Mouse (Mus musculus): ENCODE data around the gene Npy2r. TPM values are rescaled to one million over a fixed set of nuclear protein-coding genes. Genes with fewer than 3 reads are reported as not detected.

The Npy2r gene
- 0.29 and 0.61 TPM in 2 replicates for polyA plus RNA-seq (2015; fragmentation: Nextera tagmentation; extraction: Ambion mirVana)

- Histone ChIP-seq H3K36me3 (no peaks in the 10 kb centered on the region), H3K9ac (peak within 1 kb of the TSS; percentile 42), H3K4me1 (peaks cover 11% of the 10 kb centered on the region; the same call in 1 of the 2 replicates), H3K4me2 (peak within 1 kb of the TSS; percentile 94), H3K27me3 (peaks cover 9% of the 10 kb centered on the region; the same call in 1 of the 2 replicates), H3K9me3 (no peaks in the 10 kb centered on the region), H3K4me3 (peak within 1 kb of the TSS; percentile 45), H3K27ac (no peak within 1 kb of the TSS)
- ATAC-seq (ENCODE audit: borderline replicate concordance, extremely low read depth, low FRiP score, low TSS enrichment) = peak; percentile 60; the same call in 1 of the 2 replicates
- under 1% methylated on average over 32 of the region's 32 CpGs for WGBS
Measured at GRCm38 (mm10) chr3:82547908-82548721, at the start of gene Npy2r. Npy2r (minus strand) TSS chr3:82548084.

- H3K9me3 ChIP-seq = no peaks in the 10 kb centered on the region
- no peaks in the 10 kb centered on the region for H3K36me3 ChIP-seq
- no peak overlapping the region for H3K9ac ChIP-seq
- no peak overlapping the region for H3K4me2 ChIP-seq
- 50% methylated on average over 3 of the region's 3 CpGs for WGBS
- no peak overlapping the region for H3K4me3 ChIP-seq
- H3K27ac ChIP-seq = no peak overlapping the region
- no peak for ATAC-seq (ENCODE audit: borderline replicate concordance, extremely low read depth, low FRiP score, low TSS enrichment)
- H3K4me1 ChIP-seq = no peaks in the 10 kb centered on the region
- no peaks in the 10 kb centered on the region for H3K27me3 ChIP-seq
Measured at GRCm38 (mm10) chr3:82557786-82558185, 9.9 kb upstream of the Npy2r start.

- no peaks in the 10 kb centered on the region for H3K36me3 ChIP-seq
- ATAC-seq (ENCODE audit: borderline replicate concordance, extremely low read depth, low FRiP score, low TSS enrichment) = no peak
- 88% methylated on average over 2 of the region's 2 CpGs for WGBS
- no peak overlapping the region for H3K27ac ChIP-seq
- H3K4me3 ChIP-seq = no peak overlapping the region
- H3K9me3 ChIP-seq = no peaks in the 10 kb centered on the region
- H3K9ac ChIP-seq = no peak overlapping the region
- no peaks in the 10 kb centered on the region for H3K27me3 ChIP-seq
- no peak overlapping the region for H3K4me2 ChIP-seq
- H3K4me1 ChIP-seq = no peaks in the 10 kb centered on the region
Measured at GRCm38 (mm10) chr3:82556311-82556828, 8.5 kb upstream of the Npy2r start.

GRCm38 (mm10) chr3:82549932-82550331 lies 2.0 kb upstream of the Npy2r start:
- H3K9ac ChIP-seq = no peak overlapping the region
- no peak overlapping the region for H3K4me3 ChIP-seq
- H3K9me3 ChIP-seq = no peaks in the 10 kb centered on the region
- no peak overlapping the region for H3K4me2 ChIP-seq
- H3K4me1 ChIP-seq = peaks cover 11% of the 10 kb centered on the region; the same call in 1 of the 2 replicates
- WGBS = 84% methylated on average over 5 of the region's 5 CpGs
- peaks cover 9% of the 10 kb centered on the region; the same call in 1 of the 2 replicates for H3K27me3 ChIP-seq
- ATAC-seq (ENCODE audit: borderline replicate concordance, extremely low read depth, low FRiP score, low TSS enrichment) = no peak
- no peak overlapping the region for H3K27ac ChIP-seq
- no peaks in the 10 kb centered on the region for H3K36me3 ChIP-seq

GRCm38 (mm10) chr3:82548753-82549152 lies 869 bp upstream of the Npy2r start:
- ATAC-seq (ENCODE audit: borderline replicate concordance, extremely low read depth, low FRiP score, low TSS enrichment) = peak; percentile 47; the same call in 1 of the 2 replicates
- Histone ChIP-seq H3K4me1 (peaks cover 11% of the 10 kb centered on the region; the same call in 1 of the 2 replicates), H3K27ac (no peak overlapping the region), H3K4me3 (peak overlapping the region; percentile 45), H3K36me3 (no peaks in the 10 kb centered on the region), H3K4me2 (peak overlapping the region; percentile 94), H3K9ac (peak overlapping the region; percentile 42), H3K27me3 (peaks cover 9% of the 10 kb centered on the region; the same call in 1 of the 2 replicates), H3K9me3 (no peaks in the 10 kb centered on the region)
- WGBS = 3% methylated on average over 9 of the region's 9 CpGs

GRCm38 (mm10) chr3:82541449-82541848 lies 6.4 kb downstream of the Npy2r start:
- no peaks in the 10 kb centered on the region for H3K4me1 ChIP-seq
- H3K4me2 ChIP-seq = no peak overlapping the region
- H3K9ac ChIP-seq = no peak overlapping the region
- no peak overlapping the region for H3K4me3 ChIP-seq
- H3K27me3 ChIP-seq = no peaks in the 10 kb centered on the region
- H3K36me3 ChIP-seq = no peaks in the 10 kb centered on the region
- ATAC-seq (ENCODE audit: borderline replicate concordance, extremely low read depth, low FRiP score, low TSS enrichment) = no peak
- no peaks in the 10 kb centered on the region for H3K9me3 ChIP-seq
- 82% methylated on average over 2 of the region's 2 CpGs for WGBS
- H3K27ac ChIP-seq = no peak overlapping the region

GRCm38 (mm10) chr3:82539951-82540350 lies 7.9 kb downstream of the Npy2r start:
- ATAC-seq (ENCODE audit: borderline replicate concordance, extremely low read depth, low FRiP score, low TSS enrichment) = no peak
- Histone ChIP-seq H3K36me3 (no peaks in the 10 kb centered on the region), H3K9me3 (no peaks in the 10 kb centered on the region), H3K27ac (no peak overlapping the region), H3K4me2 (no peak overlapping the region), H3K4me1 (no peaks in the 10 kb centered on the region), H3K27me3 (no peaks in the 10 kb centered on the region), H3K9ac (no peak overlapping the region), H3K4me3 (no peak overlapping the region)
- 65% methylated on average over 5 of the region's 5 CpGs for WGBS

GRCm38 (mm10) chr3:82524792-82525191 lies 23.1 kb downstream of the Npy2r start:
- ATAC-seq (ENCODE audit: borderline replicate concordance, extremely low read depth, low FRiP score, low TSS enrichment) = no peak
- Histone ChIP-seq H3K4me1 (no peaks in the 10 kb centered on the region), H3K27ac (no peak overlapping the region), H3K4me2 (no peak overlapping the region), H3K4me3 (no peak overlapping the region), H3K9me3 (no peaks in the 10 kb centered on the region), H3K27me3 (no peaks in the 10 kb centered on the region), H3K36me3 (no peaks in the 10 kb centered on the region), H3K9ac (no peak overlapping the region)
- WGBS = 95% methylated on average over 1 of the region's 1 CpGs

- H3K4me2 ChIP-seq = no peak overlapping the region
- H3K27me3 ChIP-seq = no peaks in the 10 kb centered on the region
- H3K27ac ChIP-seq = no peak overlapping the region
- H3K9ac ChIP-seq = no peak overlapping the region
- no peak for ATAC-seq (ENCODE audit: borderline replicate concordance, extremely low read depth, low FRiP score, low TSS enrichment)
- H3K4me1 ChIP-seq = no peaks in the 10 kb centered on the region
- no peaks in the 10 kb centered on the region for H3K36me3 ChIP-seq
- H3K4me3 ChIP-seq = no peak overlapping the region
- H3K9me3 ChIP-seq = no peaks in the 10 kb centered on the region
- 65% methylated on average over 4 of the region's 4 CpGs for WGBS
Measured at GRCm38 (mm10) chr3:82498006-82498405, 49.9 kb downstream of the Npy2r start.

Other genes with a start within 250 kb of the Npy2r start
- gene Map9, start 190.0 kb downstream of the Npy2r start, polyA plus RNA-seq (2015; fragmentation: Nextera tagmentation; extraction: Ambion mirVana) = 8.1 and 8.4 TPM in 2 replicates